ENCODE assay signal across 11 mouse cellular contexts in the genomic region with DNA sequence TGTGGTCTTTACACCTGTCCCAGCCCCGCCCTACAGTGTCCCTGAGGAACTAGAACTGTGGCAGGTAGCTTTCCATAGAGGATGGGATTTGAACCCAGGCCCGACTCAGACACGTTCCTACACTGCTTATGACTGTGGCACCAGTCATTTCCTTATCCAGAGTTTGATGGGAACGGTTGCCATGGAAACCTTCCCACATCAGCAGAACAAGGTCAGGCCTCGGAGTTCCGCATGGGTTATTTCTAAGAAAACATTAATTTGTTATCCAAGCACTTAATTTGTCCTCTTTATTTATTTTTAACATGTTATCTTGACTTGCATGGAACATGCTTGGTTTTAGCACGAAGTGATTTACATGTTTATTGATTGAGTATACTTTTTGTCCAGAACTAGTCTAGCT. TPM values are rescaled to one million over a fixed set of nuclear protein-coding genes. Genes with fewer than 3 reads are reported as not detected.
DNase-seq lines count a peak whose midpoint lies in the region; ATAC-seq and TF ChIP-seq lines count a peak whose summit lies in the region.
"Had no signal": no experiment of that assay in that cellular context is flagged by ENCODE, and none has a peak within 500 bp of the region (broad histone marks: within the 10 kb centered on the region; RNA-seq: fewer than 3 reads in every experiment).

No protein-coding gene starts in this region.

- no peaks in the 10 kb centered on the region for H3K27me3 ChIP-seq in intestine, embryonic 14.5 days (replicated peaks; ENCODE audit: control insufficient read depth, insufficient read depth, low read length)
- no peaks in the 10 kb centered on the region for H3K27me3 ChIP-seq in intestine, embryonic 16.5 days (replicated peaks; ENCODE audit: control insufficient read depth, insufficient read depth, low read length)
- no peaks in the 10 kb centered on the region for H3K27me3 ChIP-seq in limb, embryonic 10.5 days (ENCODE audit: low read depth, poor library complexity, severe bottlenecking)
- no peaks in the 10 kb centered on the region for H3K27me3 ChIP-seq in forebrain, embryonic 12.5 days
- H3K27me3 ChIP-seq: hindbrain, embryonic 12.5 days had no signal

- no peak overlapping the region for H3K4me2 ChIP-seq in intestine, embryonic 14.5 days (ENCODE audit: low read length)
- H3K4me2 ChIP-seq in intestine, embryonic 16.5 days (ENCODE audit: low read depth, low read length) = no peak overlapping the region
- no peak overlapping the region for H3K4me2 ChIP-seq in forebrain, embryonic 12.5 days
- H3K4me2 ChIP-seq: hindbrain, embryonic 12.5 days had no signal

- TF ChIP-seq CTCF in embryonic fibroblast, embryonic 13.5 days (IDR thresholded peaks at IDR 0.05; ENCODE audit: borderline replicate concordance, insufficient read depth, low read length) = no peak

- 60% methylated on average over 7 of the region's 7 CpGs for WGBS in intestine, embryonic 14.5 days
- WGBS in intestine, embryonic 16.5 days = 58% methylated on average over 7 of the region's 7 CpGs
- WGBS in limb, embryonic 10.5 days = 82% methylated on average over 7 of the region's 7 CpGs
- 72% methylated on average over 7 of the region's 7 CpGs for WGBS in forebrain, embryonic 12.5 days

- H3K27ac ChIP-seq in intestine, embryonic 14.5 days (ENCODE audit: low read depth) = 0 out of 2 replicates have a peak overlapping the region, but pooled peaks have one; percentile 36
- H3K27ac ChIP-seq in intestine, embryonic 16.5 days (ENCODE audit: low read length) = no peak overlapping the region
- peak overlapping the region; percentile 53 for H3K27ac ChIP-seq in embryonic fibroblast, embryonic 13.5 days (ENCODE audit: insufficient read depth, low read length)
- peak overlapping the region; percentile 27; the same call in 1 of the 2 replicates for H3K27ac ChIP-seq in limb, embryonic 10.5 days
- no peak overlapping the region for H3K27ac ChIP-seq in forebrain, embryonic 12.5 days
- H3K27ac ChIP-seq: hindbrain, embryonic 12.5 days; left cerebral cortex, adult 2 months had no signal

- H3K4me1 ChIP-seq in intestine, embryonic 14.5 days (replicated peaks; ENCODE audit: control insufficient read depth, insufficient read depth, low read length) = peaks cover 55% of the 10 kb centered on the region
- H3K4me1 ChIP-seq in intestine, embryonic 16.5 days (ENCODE audit: control insufficient read depth, insufficient read depth, low read length) = peaks cover 20% of the 10 kb centered on the region
- H3K4me1 ChIP-seq in embryonic fibroblast, embryonic 13.5 days (ENCODE audit: control insufficient read depth, insufficient read depth, low read length) = peaks cover 9% of the 10 kb centered on the region; the same call in 1 of the 2 replicates
- peaks cover 78% of the 10 kb centered on the region for H3K4me1 ChIP-seq in limb, embryonic 10.5 days
- peaks cover 10% of the 10 kb centered on the region; the same call in 1 of the 2 replicates for H3K4me1 ChIP-seq in forebrain, embryonic 12.5 days

- no peak for DNase-seq in intestine, embryonic 14.5 days (ENCODE audit: low spot score)
- DNase-seq in ZHBTc4 (ENCODE audit: low read depth, low spot score) = peak; percentile 28
- DNase-seq in limb, embryonic 10.5 days (ENCODE audit: low spot score) = no peak
- no peak for DNase-seq in urinary bladder, postnatal 10 days (ENCODE audit: low spot score)
- no peak for DNase-seq in urinary bladder, postnatal 25 days (ENCODE audit: low spot score)
- DNase-seq: thymus, adult 18-20 months had no signal

- ATAC-seq in intestine, embryonic 14.5 days (replicated peaks; ENCODE audit: low FRiP score, low TSS enrichment, low read depth) = no peak
- ATAC-seq in intestine, embryonic 16.5 days = no peak
- ATAC-seq in forebrain, embryonic 12.5 days (ENCODE audit: low FRiP score) = no peak

- no peak overlapping the region for H3K9ac ChIP-seq in intestine, embryonic 14.5 days (ENCODE audit: low read length)
- no peak overlapping the region for H3K9ac ChIP-seq in intestine, embryonic 16.5 days (ENCODE audit: low read depth, low read length)
- no peak overlapping the region for H3K9ac ChIP-seq in forebrain, embryonic 12.5 days
- H3K9ac ChIP-seq: hindbrain, embryonic 12.5 days had no signal

- no peaks in the 10 kb centered on the region for H3K36me3 ChIP-seq in intestine, embryonic 14.5 days (ENCODE audit: control insufficient read depth, insufficient read depth, low read length)
- no peaks in the 10 kb centered on the region for H3K36me3 ChIP-seq in intestine, embryonic 16.5 days (ENCODE audit: control insufficient read depth, insufficient read depth, low read length)
- no peaks in the 10 kb centered on the region for H3K36me3 ChIP-seq in limb, embryonic 10.5 days
- H3K36me3 ChIP-seq in forebrain, embryonic 12.5 days (replicated peaks) = no peaks in the 10 kb centered on the region
- H3K36me3 ChIP-seq: hindbrain, embryonic 12.5 days had no signal

- no peaks in the 10 kb centered on the region for H3K9me3 ChIP-seq in intestine, embryonic 14.5 days (ENCODE audit: control insufficient read depth, low read length)
- H3K9me3 ChIP-seq in intestine, embryonic 16.5 days (ENCODE audit: control insufficient read depth, low read length) = no peaks in the 10 kb centered on the region
- H3K9me3 ChIP-seq in limb, embryonic 10.5 days (replicated peaks) = no peaks in the 10 kb centered on the region
- no peaks in the 10 kb centered on the region for H3K9me3 ChIP-seq in forebrain, embryonic 12.5 days
- H3K9me3 ChIP-seq: hindbrain, embryonic 12.5 days had no signal

- TF ChIP-seq POLR2A in embryonic fibroblast, embryonic 13.5 days (IDR thresholded peaks at IDR 0.05; ENCODE audit: low read depth, low read length) = no peak

- H3K4me3 ChIP-seq in intestine, embryonic 14.5 days (ENCODE audit: low read depth, low read length) = no peak overlapping the region
- no peak overlapping the region for H3K4me3 ChIP-seq in intestine, embryonic 16.5 days (ENCODE audit: low read length)
- H3K4me3 ChIP-seq in embryonic fibroblast, embryonic 13.5 days (ENCODE audit: insufficient read depth, low read length) = no peak overlapping the region
- no peak overlapping the region for H3K4me3 ChIP-seq in limb, embryonic 10.5 days
- no peak overlapping the region for H3K4me3 ChIP-seq in forebrain, embryonic 12.5 days (replicated peaks)
- H3K4me3 ChIP-seq: hindbrain, embryonic 12.5 days; left cerebral cortex, adult 2 months had no signal

RNA-seq across cellular contexts. Expression of gene Crispld2, which starts 9.5 kb away (rescaled TPM):
- polyA plus RNA-seq in intestine, embryonic 14.5 days (2014; fragmentation: Nextera tagmentation; extraction: Ambion mirVana) = 18.0 and 22.0 TPM in 2 replicates
- polyA plus RNA-seq in intestine, embryonic 16.5 days (2015; fragmentation: Nextera tagmentation; extraction: Ambion mirVana) = 20.8 and 23.1 TPM in 2 replicates
- polyA plus RNA-seq in embryonic fibroblast, embryonic 13.5 days (2011; ENCODE audit: insufficient read length, low read depth, missing spikeins) = 40.9 and 41.4 TPM in 2 replicates
- polyA plus RNA-seq in limb, embryonic 10.5 days (2016; fragmentation: Nextera tagmentation; extraction: Ambion mirVana) = 5.0 and 6.1 TPM in 2 replicates
- polyA plus RNA-seq in forebrain, embryonic 12.5 days (2016; fragmentation: Nextera tagmentation; extraction: Ambion mirVana) = 2.3 TPM in 2 replicates

Comparison
In these comparisons a context has a peak if more than half of its experiments do, and no peak if none do; other contexts are left out.
1. H3K27ac ChIP-seq: peak in intestine, embryonic 14.5 days (single experiment), embryonic fibroblast, embryonic 13.5 days (single experiment) and limb, embryonic 10.5 days (single experiment); none in intestine, embryonic 16.5 days (single experiment) and forebrain, embryonic 12.5 days (single experiment).